Mouse (Mus musculus) spleen, postnatal 14 days (tissue): ENCODE measurements at regions not wholly inside any gene's neighbourhood (a gene's known extent, or its start where the extent isn't known, plus 50 kb on each side); places are given as distances from the start of the nearest gene placed in this dataset.
"Not testable (repeated sequence)": the region's sequence is repeated elsewhere in the genome, so short reads cannot be mapped to it uniquely, and the experiment has no call there.

Experiments used
- DNase-seq, 2 experiments: peaks; one replicate each; pipeline ENCODE4 v3.0.0; 2021 to 2022; ENCODE audit warnings: low spot score in 2 of 2

GRCm38 (mm10) chr13:107596183-107596582 lies 448.1 kb upstream of the Smim15 start:
- no peak for DNase-seq

- no peak for DNase-seq
Observed at GRCm38 (mm10) chr13:107588399-107589002, 455.7 kb upstream of the Smim15 start.

GRCm38 (mm10) chr13:107587678-107588077 lies 456.6 kb upstream of the Smim15 start:
- no peak for DNase-seq

- DNase-seq, result no peak
Observed at GRCm38 (mm10) chr13:107585936-107586335, 458.3 kb upstream of the Smim15 start.

- DNase-seq, result no peak
Observed at GRCm38 (mm10) chr13:107585353-107585752, 458.9 kb upstream of the Smim15 start.

GRCm38 (mm10) chr13:107578968-107579367 lies 465.3 kb upstream of the Smim15 start:
- DNase-seq, result no peak

GRCm38 (mm10) chr13:107577809-107578208 lies 466.4 kb upstream of the Smim15 start:
- DNase-seq, result no peak

GRCm38 (mm10) chr13:107577272-107577671 lies 467.0 kb upstream of the Smim15 start:
- DNase-seq, result no peak

- no peak for DNase-seq
Observed at GRCm38 (mm10) chr13:107576701-107577100, 467.5 kb upstream of the Smim15 start.

- DNase-seq, result no peak
Observed at GRCm38 (mm10) chr13:107575025-107575424, 469.2 kb upstream of the Smim15 start.

GRCm38 (mm10) chr13:107573499-107574355 lies 470.5 kb upstream of the Smim15 start:
- DNase-seq, result no peak

- no peak for DNase-seq
Observed at GRCm38 (mm10) chr13:107571539-107571938, 472.7 kb upstream of the Smim15 start.

- DNase-seq, result no peak
Observed at GRCm38 (mm10) chr13:107569477-107569876, 474.8 kb upstream of the Smim15 start.

- DNase-seq, result no peak
Observed at GRCm38 (mm10) chr13:107568701-107569121, 475.5 kb upstream of the Smim15 start.

- no peak for DNase-seq
Observed at GRCm38 (mm10) chr13:107562463-107562862, 481.8 kb upstream of the Smim15 start.

GRCm38 (mm10) chr13:107561529-107561928 lies 482.7 kb upstream of the Smim15 start:
- DNase-seq, result no peak

- DNase-seq, result no peak
Observed at GRCm38 (mm10) chr13:107555958-107556357, 488.3 kb upstream of the Smim15 start.

- DNase-seq, result no peak
Observed at GRCm38 (mm10) chr13:107554091-107554490, 490.2 kb upstream of the Smim15 start.

- no peak for DNase-seq
Observed at GRCm38 (mm10) chr13:107552165-107552564, 492.1 kb upstream of the Smim15 start.

- not testable (repeated sequence) for DNase-seq
Observed at GRCm38 (mm10) chr13:107549995-107550394, 494.3 kb upstream of the Smim15 start.

- DNase-seq, result no peak
Observed at GRCm38 (mm10) chr13:107547073-107547472, 497.2 kb upstream of the Smim15 start.

GRCm38 (mm10) chr13:107546181-107546900 lies 497.9 kb upstream of the Smim15 start:
- DNase-seq, result no peak

GRCm38 (mm10) chr13:107541635-107541955 lies 502.7 kb upstream of the Smim15 start:
- DNase-seq, result no peak
